Mouse (Mus musculus) midbrain, postnatal 0 days (tissue): ENCODE measurements around the gene Mmp9. TPM values are rescaled to one million over a fixed set of nuclear protein-coding genes. Genes with fewer than 3 reads are reported as not detected.

ENCODE experiments used
- ATAC-seq: fragments of 200-750 bp; cut with Nextera tagmentation; 2 replicates; pipeline ENCODE4 v1.8.0; 2017; ENCODE audit warnings: moderate number of reproducible peaks, mild to moderate bottlenecking, moderate TSS enrichment, moderate library complexity; ENCODE audit not compliant: low FRiP score
- DNase-seq: peaks from one replicate; pipeline ENCODE4 v3.0.0-alpha.2; 2015; ENCODE audit warnings: low spot score
- H3K27ac ChIP-seq: fragments of 300-500 bp; sonication (generic); 2 replicates; pipeline ENCODE4 v1.5.1; 2014; ENCODE audit warnings: low read depth, mild to moderate bottlenecking, low read length, mixed read lengths
- H3K27me3 ChIP-seq: fragments of 300-500 bp; sonication (generic); 2 replicates; pipeline ENCODE4 v1.6.1; 2014; ENCODE audit warnings: low read length, control low read depth, mixed read lengths; ENCODE audit not compliant: insufficient read depth
- H3K36me3 ChIP-seq: fragments of 300-500 bp; sonication (generic); 2 replicates; pipeline ENCODE4 v1.6.1; 2014; ENCODE audit warnings: low read length, control low read depth, mixed read lengths; ENCODE audit not compliant: insufficient read depth
- H3K4me1 ChIP-seq: fragments of 300-500 bp; sonication (generic); 2 replicates; pipeline ENCODE4 v1.6.1; 2014; ENCODE audit warnings: mild to moderate bottlenecking, control low read depth, antibody characterized with exemption, low read length, mixed read lengths; ENCODE audit not compliant: insufficient read depth
- H3K4me2 ChIP-seq: fragments of 300-500 bp; sonication (generic); 2 replicates; pipeline ENCODE4 v1.6.1; 2014; ENCODE audit warnings: low read depth, mild to moderate bottlenecking, low read length, mixed read lengths; ENCODE audit not compliant: poor library complexity, severe bottlenecking
- H3K4me3 ChIP-seq: fragments of 300-500 bp; sonication (generic); 2 replicates; pipeline ENCODE4 v1.5.1; 2014; ENCODE audit warnings: low read depth, mild to moderate bottlenecking, low read length, moderate library complexity
- H3K9ac ChIP-seq: fragments of 300-500 bp; sonication (generic); replicated peaks from 2 replicates; pipeline ENCODE4 v1.6.1; 2014; ENCODE audit warnings: mild to moderate bottlenecking, low read length, moderate library complexity, mixed read lengths; ENCODE audit not compliant: poor library complexity, severe bottlenecking
- H3K9me3 ChIP-seq: fragments of 300-500 bp; sonication (generic); 2 replicates; pipeline ENCODE4 v1.6.1; 2016; ENCODE audit warnings: low read length, control low read depth
- CTCF ChIP-seq: IDR thresholded peaks from 2 replicates; pipeline ENCODE4 v1.5.1; 2016; ENCODE audit warnings: antibody characterized with exemption, mild to moderate bottlenecking
- WGBS: fragments of 180-500 bp; shearing (Covaris S2); extraction: QIAGEN DNeasy Blood & Tissue Kit; methylation state at CpG from one replicate; pipeline ENCODE4 v1.1.7; 2014; 5-methylcytosine and 5-hydroxymethylcytosine counted together
- polyA plus RNA-seq: library from polyadenylated mRNA; unstranded; fragments of >200 nt; fragmentation: Nextera tagmentation; extraction: Ambion mirVana; gene quantifications from 2 replicates; pipeline ENCODE4 v1.2.1, GENCODE M21; 2015
- total RNA-seq: library from RNA; depleted of rRNA; stranded (reverse); fragments of >200 nt; gene quantifications from 2 replicates; pipeline ENCODE4 v1.2.3, GENCODE M21; 2014

Gene Mmp9
- total and polyA plus RNA-seq, 2 experiments from 2014 or later: 7.1 to 13.4 TPM

- no peak for TF ChIP-seq CTCF
- ATAC-seq (no peak), DNase-seq (no peak)
- no peak overlapping the region for H3K9ac ChIP-seq
- no peak overlapping the region for H3K4me3 ChIP-seq
- peaks cover 10% of the 10 kb centered on the region; the same call in 1 of the 2 replicates for H3K4me1 ChIP-seq
- 68% methylated on average over 5 of the region's 5 CpGs for WGBS
- no peak overlapping the region for H3K4me2 ChIP-seq
- H3K36me3 ChIP-seq: no peaks in the 10 kb centered on the region
- H3K9me3 ChIP-seq: no peaks in the 10 kb centered on the region
- H3K27ac ChIP-seq: no peak overlapping the region
- no peaks in the 10 kb centered on the region for H3K27me3 ChIP-seq
Measured at GRCm38 (mm10) chr2:164972646-164973045, 32.1 kb downstream of the Mmp9 start.

GRCm38 (mm10) chr2:164975611-164976010, 35.0 kb downstream of the Mmp9 start:
- H3K36me3 ChIP-seq: peaks cover 14% of the 10 kb centered on the region
- no peak overlapping the region for H3K27ac ChIP-seq
- H3K4me3 ChIP-seq: no peak overlapping the region
- 75% methylated on average over 6 of the region's 6 CpGs for WGBS
- DNase-seq (no peak), ATAC-seq (no peak)
- no peak overlapping the region for H3K9ac ChIP-seq
- no peak for TF ChIP-seq CTCF
- H3K27me3 ChIP-seq: no peaks in the 10 kb centered on the region
- H3K4me1 ChIP-seq: peaks cover 10% of the 10 kb centered on the region; the same call in 1 of the 2 replicates
- no peaks in the 10 kb centered on the region for H3K9me3 ChIP-seq
- no peak overlapping the region for H3K4me2 ChIP-seq

- DNase-seq (no peak), ATAC-seq (no peak)
- Histone ChIP-seq H3K36me3 (peaks cover 37% of the 10 kb centered on the region), H3K27ac (no peak overlapping the region), H3K27me3 (no peaks in the 10 kb centered on the region), H3K4me2 (no peak overlapping the region), H3K9me3 (no peaks in the 10 kb centered on the region), H3K4me1 (no peaks in the 10 kb centered on the region), H3K9ac (no peak overlapping the region), H3K4me3 (no peak overlapping the region)
- 19% methylated on average over 7 of the region's 7 CpGs for WGBS
- TF ChIP-seq CTCF: no peak
Measured at GRCm38 (mm10) chr2:164979749-164980148, 39.2 kb downstream of the Mmp9 start.

GRCm38 (mm10) chr2:164985962-164986361, 45.4 kb downstream of the Mmp9 start:
- Histone ChIP-seq H3K36me3 (peaks cover 52% of the 10 kb centered on the region), H3K4me2 (no peak overlapping the region), H3K9me3 (no peaks in the 10 kb centered on the region), H3K4me3 (no peak overlapping the region), H3K27me3 (no peaks in the 10 kb centered on the region), H3K9ac (no peak overlapping the region), H3K4me1 (no peaks in the 10 kb centered on the region), H3K27ac (no peak overlapping the region)
- ATAC-seq (no peak), DNase-seq (no peak)
- no peak for TF ChIP-seq CTCF
- 79% methylated on average over 6 of the region's 6 CpGs for WGBS

- no peak for ATAC-seq
- DNase-seq: no peak
- no peak overlapping the region for H3K27ac ChIP-seq
Measured at GRCm38 (mm10) chr2:164986371-164987027, 45.9 kb downstream of the Mmp9 start.

GRCm38 (mm10) chr2:164988777-164989176, 48.2 kb downstream of the Mmp9 start:
- DNase-seq: no peak
- H3K36me3 ChIP-seq: peaks cover 40% of the 10 kb centered on the region
- H3K27me3 ChIP-seq: no peaks in the 10 kb centered on the region
- ATAC-seq: no peak
- no peaks in the 10 kb centered on the region for H3K9me3 ChIP-seq
- no peak overlapping the region for H3K9ac ChIP-seq
- H3K4me3 ChIP-seq: no peak overlapping the region
- H3K27ac ChIP-seq: no peak overlapping the region
- no peak for TF ChIP-seq CTCF
- no peak overlapping the region for H3K4me2 ChIP-seq
- WGBS: 62% methylated on average over 13 of the region's 13 CpGs
- H3K4me1 ChIP-seq: no peaks in the 10 kb centered on the region

More at GRCm38 (mm10) chr2:164986371-164987027, 45.9 kb downstream of the Mmp9 start:
- H3K9ac ChIP-seq: no peak overlapping the region
- no peak overlapping the region for H3K4me3 ChIP-seq
- peaks cover 54% of the 10 kb centered on the region for H3K36me3 ChIP-seq
- 75% methylated on average over 14 of the region's 14 CpGs for WGBS
- no peaks in the 10 kb centered on the region for H3K27me3 ChIP-seq
- H3K4me1 ChIP-seq: no peaks in the 10 kb centered on the region
- no peaks in the 10 kb centered on the region for H3K9me3 ChIP-seq
- no peak overlapping the region for H3K4me2 ChIP-seq
- TF ChIP-seq CTCF: no peak
